Mouse (Mus musculus) layer of hippocampus, postnatal 25 days (tissue): ENCODE results near the gene 4930470P17Rik. TPM values are rescaled to one million over a fixed set of nuclear protein-coding genes. Genes with fewer than 3 reads are reported as not detected.

Source experiments
- total RNA-seq, 2 experiments: library from RNA; stranded (reverse); gene quantifications; 2 replicates each; pipeline ENCODE4 v1.2.3; 2021

4930470P17Rik gene
- total RNA-seq, 2 experiments from 2014 or later, result not detected

Other genes with a start within 250 kb of the 4930470P17Rik start
- gene Bcas1, start 174.2 kb downstream of the 4930470P17Rik start, total RNA-seq, result 10 to 100 TPM; 76.3 to 85.9 TPM
- 10 to 100 TPM; 32.1 TPM for gene Pfdn4, start 105.6 kb downstream of the 4930470P17Rik start, total RNA-seq
- gene Cyp24a1, start 104.9 kb downstream of the 4930470P17Rik start, total RNA-seq, result not detected
- gene Dok5, start 129.8 kb upstream of the 4930470P17Rik start, total RNA-seq, result 10 to 100 TPM; 14.8 to 15.6 TPM